Mouse (Mus musculus) intestine, embryonic 15.5 days (tissue): ENCODE data around the gene Prkcq. TPM values are rescaled to one million over a fixed set of nuclear protein-coding genes. Genes with fewer than 3 reads are reported as not detected.

ENCODE experiments used
- ATAC-seq: fragments of 200-750 bp; cut with Nextera tagmentation; 2 replicates; pipeline ENCODE4 v1.8.0; 2017; ENCODE audit warnings: moderate TSS enrichment, moderate library complexity
- H3K27ac ChIP-seq: fragments of 300-500 bp; sonication (generic); 2 replicates; pipeline ENCODE4 v1.5.1; 2015; ENCODE audit warnings: mild to moderate bottlenecking, inconsistent platforms
- H3K27me3 ChIP-seq: fragments of 300-500 bp; sonication (generic); replicated peaks from 2 replicates; pipeline ENCODE4 v1.6.1; 2015; ENCODE audit warnings: inconsistent platforms
- H3K36me3 ChIP-seq: fragments of 300-500 bp; sonication (generic); 2 replicates; pipeline ENCODE4 v1.6.1; 2015; ENCODE audit warnings: inconsistent platforms
- H3K4me1 ChIP-seq: fragments of 300-500 bp; sonication (generic); replicated peaks from 2 replicates; pipeline ENCODE4 v1.6.1; 2015; ENCODE audit warnings: inconsistent platforms
- H3K4me2 ChIP-seq: fragments of 300-500 bp; sonication (generic); replicated peaks from 2 replicates; pipeline ENCODE4 v1.6.1; 2015; ENCODE audit warnings: mild to moderate bottlenecking, inconsistent platforms
- H3K4me3 ChIP-seq: fragments of 300-500 bp; sonication (generic); replicated peaks from 2 replicates; pipeline ENCODE4 v1.5.1; 2015; ENCODE audit warnings: inconsistent platforms
- H3K9ac ChIP-seq: fragments of 300-500 bp; sonication (generic); 2 replicates; pipeline ENCODE4 v1.6.1; 2015; ENCODE audit warnings: inconsistent platforms
- H3K9me3 ChIP-seq: fragments of 300-500 bp; sonication (generic); 2 replicates; pipeline ENCODE4 v1.6.1; 2016; ENCODE audit warnings: inconsistent platforms
- WGBS: fragments of 180-500 bp; shearing (Covaris S2); methylation state at CpG from one replicate; pipeline ENCODE4 v1.1.7; 2015; 5-methylcytosine and 5-hydroxymethylcytosine counted together
- polyA plus RNA-seq: library from polyadenylated mRNA; unstranded; fragments of >200 nt; fragmentation: Nextera tagmentation; extraction: Ambion mirVana; gene quantifications from 2 replicates; pipeline ENCODE4 v1.2.1, GENCODE M21; 2015

Prkcq gene
- polyA plus RNA-seq, 1 experiment from 2014 or later: 2.0 TPM

GRCm38 (mm10) chr2:11189150-11189767 lies 17.4 kb downstream of the Prkcq start:
- Histone ChIP-seq H3K4me2 (no peak overlapping the region), H3K4me1 (no peaks in the 10 kb centered on the region), H3K9ac (no peak overlapping the region), H3K27ac (no peak overlapping the region), H3K27me3 (no peaks in the 10 kb centered on the region), H3K9me3 (no peaks in the 10 kb centered on the region), H3K36me3 (no peaks in the 10 kb centered on the region), H3K4me3 (no peak overlapping the region)
- WGBS: 84% methylated on average over 4 of the region's 4 CpGs
- no peak for ATAC-seq

- H3K27me3 ChIP-seq: no peaks in the 10 kb centered on the region
- no peaks in the 10 kb centered on the region for H3K4me1 ChIP-seq
- ATAC-seq: 0 out of 2 replicates have a peak, but pooled peaks have one; percentile 43
- H3K9ac ChIP-seq: no peak overlapping the region
- no peaks in the 10 kb centered on the region for H3K9me3 ChIP-seq
- peak overlapping the region; percentile 22; the same call in 1 of the 2 replicates for H3K4me2 ChIP-seq
- no peak overlapping the region for H3K4me3 ChIP-seq
- H3K36me3 ChIP-seq: no peaks in the 10 kb centered on the region
- no peak overlapping the region for H3K27ac ChIP-seq
- WGBS: 42% methylated on average over 12 of the region's 12 CpGs
Measured at GRCm38 (mm10) chr2:11192281-11193098, 20.6 kb downstream of the Prkcq start.

- Histone ChIP-seq H3K4me2 (0 out of 2 replicates have a peak overlapping the region, but pooled peaks have one; percentile 22), H3K36me3 (no peaks in the 10 kb centered on the region), H3K27me3 (no peaks in the 10 kb centered on the region), H3K4me1 (no peaks in the 10 kb centered on the region), H3K9ac (no peak overlapping the region), H3K4me3 (no peak overlapping the region), H3K9me3 (no peaks in the 10 kb centered on the region), H3K27ac (no peak overlapping the region)
- 84% methylated on average over 6 of the region's 6 CpGs for WGBS
- no peak for ATAC-seq
Measured at GRCm38 (mm10) chr2:11193099-11193618, 21.3 kb downstream of the Prkcq start.

- Histone ChIP-seq H3K27me3 (no peaks in the 10 kb centered on the region), H3K36me3 (no peaks in the 10 kb centered on the region), H3K4me1 (no peaks in the 10 kb centered on the region), H3K4me3 (no peak overlapping the region), H3K4me2 (no peak overlapping the region), H3K9me3 (no peaks in the 10 kb centered on the region), H3K9ac (no peak overlapping the region), H3K27ac (no peak overlapping the region)
- WGBS: 70% methylated on average over 5 of the region's 5 CpGs
- no peak for ATAC-seq
Measured at GRCm38 (mm10) chr2:11194732-11195340, 22.9 kb downstream of the Prkcq start.

GRCm38 (mm10) chr2:11196071-11196470 lies 24.2 kb downstream of the Prkcq start:
- no peak overlapping the region for H3K4me3 ChIP-seq

GRCm38 (mm10) chr2:11196952-11197559 lies 25.1 kb downstream of the Prkcq start:
- no peak overlapping the region for H3K4me3 ChIP-seq
- 84% methylated on average over 5 of the region's 5 CpGs for WGBS
- H3K4me1 ChIP-seq: no peaks in the 10 kb centered on the region
- H3K9me3 ChIP-seq: no peaks in the 10 kb centered on the region
- H3K36me3 ChIP-seq: no peaks in the 10 kb centered on the region
- no peak overlapping the region for H3K27ac ChIP-seq
- H3K27me3 ChIP-seq: no peaks in the 10 kb centered on the region
- H3K4me2 ChIP-seq: no peak overlapping the region
- ATAC-seq: no peak
- no peak overlapping the region for H3K9ac ChIP-seq

More at GRCm38 (mm10) chr2:11196071-11196470, 24.2 kb downstream of the Prkcq start:
- H3K27me3 ChIP-seq: no peaks in the 10 kb centered on the region
- H3K27ac ChIP-seq: no peak overlapping the region
- no peaks in the 10 kb centered on the region for H3K9me3 ChIP-seq
- no peaks in the 10 kb centered on the region for H3K36me3 ChIP-seq
- H3K9ac ChIP-seq: no peak overlapping the region
- H3K4me1 ChIP-seq: no peaks in the 10 kb centered on the region
- 83% methylated on average over 2 of the region's 2 CpGs for WGBS
- no peak overlapping the region for H3K4me2 ChIP-seq
- no peak for ATAC-seq

GRCm38 (mm10) chr2:11199624-11200023 lies 27.7 kb downstream of the Prkcq start:
- 66% methylated on average over 5 of the region's 5 CpGs for WGBS
- no peaks in the 10 kb centered on the region for H3K4me1 ChIP-seq
- no peak overlapping the region for H3K27ac ChIP-seq
- no peak overlapping the region for H3K4me3 ChIP-seq
- no peaks in the 10 kb centered on the region for H3K9me3 ChIP-seq
- no peak overlapping the region for H3K4me2 ChIP-seq
- H3K9ac ChIP-seq: no peak overlapping the region
- ATAC-seq: no peak
- H3K27me3 ChIP-seq: no peaks in the 10 kb centered on the region
- no peaks in the 10 kb centered on the region for H3K36me3 ChIP-seq

- H3K27me3 ChIP-seq: no peaks in the 10 kb centered on the region
- no peak for ATAC-seq
- H3K27ac ChIP-seq: no peak overlapping the region
- H3K9ac ChIP-seq: no peak overlapping the region
- no peaks in the 10 kb centered on the region for H3K4me1 ChIP-seq
- H3K36me3 ChIP-seq: no peaks in the 10 kb centered on the region
- 91% methylated on average over 11 of the region's 11 CpGs for WGBS
- H3K9me3 ChIP-seq: no peaks in the 10 kb centered on the region
- H3K4me2 ChIP-seq: no peak overlapping the region
- H3K4me3 ChIP-seq: no peak overlapping the region
Measured at GRCm38 (mm10) chr2:11202841-11203240, 30.9 kb downstream of the Prkcq start.

- H3K36me3 ChIP-seq: no peaks in the 10 kb centered on the region
- H3K9ac ChIP-seq: no peak overlapping the region
- H3K27me3 ChIP-seq: no peaks in the 10 kb centered on the region
- no peak for ATAC-seq
- no peak overlapping the region for H3K27ac ChIP-seq
- no peak overlapping the region for H3K4me2 ChIP-seq
- no peaks in the 10 kb centered on the region for H3K4me1 ChIP-seq
- no peaks in the 10 kb centered on the region for H3K9me3 ChIP-seq
- H3K4me3 ChIP-seq: no peak overlapping the region
- WGBS: 72% methylated on average over 5 of the region's 5 CpGs
Measured at GRCm38 (mm10) chr2:11203261-11203660, 31.4 kb downstream of the Prkcq start.

GRCm38 (mm10) chr2:11204232-11204631 lies 32.3 kb downstream of the Prkcq start:
- Histone ChIP-seq H3K27me3 (no peaks in the 10 kb centered on the region), H3K4me2 (no peak overlapping the region), H3K27ac (no peak overlapping the region), H3K36me3 (no peaks in the 10 kb centered on the region), H3K4me1 (no peaks in the 10 kb centered on the region), H3K9ac (no peak overlapping the region), H3K4me3 (no peak overlapping the region), H3K9me3 (no peaks in the 10 kb centered on the region)
- WGBS: 69% methylated on average over 5 of the region's 5 CpGs
- ATAC-seq: no peak

GRCm38 (mm10) chr2:11204961-11205360 lies 33.1 kb downstream of the Prkcq start:
- H3K36me3 ChIP-seq: no peaks in the 10 kb centered on the region
- no peak for ATAC-seq
- H3K27me3 ChIP-seq: no peaks in the 10 kb centered on the region
- no peaks in the 10 kb centered on the region for H3K9me3 ChIP-seq
- no peak overlapping the region for H3K4me3 ChIP-seq
- H3K4me2 ChIP-seq: no peak overlapping the region
- no peaks in the 10 kb centered on the region for H3K4me1 ChIP-seq
- 87% methylated on average over 9 of the region's 9 CpGs for WGBS
- no peak overlapping the region for H3K9ac ChIP-seq
- no peak overlapping the region for H3K27ac ChIP-seq

GRCm38 (mm10) chr2:11205720-11206119 lies 33.8 kb downstream of the Prkcq start:
- H3K9me3 ChIP-seq: no peaks in the 10 kb centered on the region
- H3K9ac ChIP-seq: no peak overlapping the region
- 88% methylated on average over 6 of the region's 6 CpGs for WGBS
- H3K36me3 ChIP-seq: no peaks in the 10 kb centered on the region
- no peaks in the 10 kb centered on the region for H3K27me3 ChIP-seq
- H3K27ac ChIP-seq: no peak overlapping the region
- ATAC-seq: no peak
- no peaks in the 10 kb centered on the region for H3K4me1 ChIP-seq
- no peak overlapping the region for H3K4me2 ChIP-seq
- H3K4me3 ChIP-seq: no peak overlapping the region
